Mouse (Mus musculus): ENCODE measurements around the gene Trim46.
A peak's percentile ranks its signal among the peaks of the same experiment; 100 is the strongest.

Gene Trim46

GRCm38 (mm10) chr3:89246261-89247100 lies at the start of gene Trim46:
TSS of gene Trim46 (minus strand) at chr3:89246309.
- DNase-seq (ENCODE audit: low spot score in 2 of 2) = peak; percentile 88 to 89

GRCm38 (mm10) chr3:89295685-89296230 lies 49.6 kb upstream of the Trim46 start:
- no peak for DNase-seq (ENCODE audit: low spot score in 2 of 2)

GRCm38 (mm10) chr3:89294195-89294594 lies 48.1 kb upstream of the Trim46 start:
- no peak for DNase-seq (ENCODE audit: low spot score in 2 of 2)

GRCm38 (mm10) chr3:89293247-89293918 lies 47.3 kb upstream of the Trim46 start:
- no peak for DNase-seq (ENCODE audit: low spot score in 2 of 2)

GRCm38 (mm10) chr3:89292303-89292702 lies 46.2 kb upstream of the Trim46 start:
- no peak for DNase-seq (ENCODE audit: low spot score in 2 of 2)

GRCm38 (mm10) chr3:89291874-89292273 lies 45.8 kb upstream of the Trim46 start:
- DNase-seq (ENCODE audit: low spot score in 2 of 2) = no peak

- no peak for DNase-seq (ENCODE audit: low spot score in 2 of 2)
These were observed 42.4 kb upstream of the Trim46 start for GRCm38 (mm10) chr3:89288503-89288928.

GRCm38 (mm10) chr3:89287286-89287685 lies 41.2 kb upstream of the Trim46 start:
- no peak for DNase-seq (ENCODE audit: low spot score in 2 of 2)

- no peak for DNase-seq (ENCODE audit: low spot score in 2 of 2)
These were observed 39.4 kb upstream of the Trim46 start for GRCm38 (mm10) chr3:89285526-89285925.

- DNase-seq (ENCODE audit: low spot score in 2 of 2) = no peak
These were observed 38.2 kb upstream of the Trim46 start for GRCm38 (mm10) chr3:89284261-89284660.

GRCm38 (mm10) chr3:89282291-89282643 lies 36.2 kb upstream of the Trim46 start:
- no peak for DNase-seq (ENCODE audit: low spot score in 2 of 2)

GRCm38 (mm10) chr3:89281579-89282290 lies 35.6 kb upstream of the Trim46 start:
- DNase-seq (ENCODE audit: low spot score in 2 of 2) = peak in 1 of 2 experiments; percentile 79

- peak in 1 of 2 experiments; percentile 28 for DNase-seq (ENCODE audit: low spot score in 2 of 2)
These were observed 34.8 kb upstream of the Trim46 start, which contains the start of gene Efna1 for GRCm38 (mm10) chr3:89280606-89281511. TSS of gene Efna1 (minus strand) at chr3:89281142.

GRCm38 (mm10) chr3:89280050-89280605 lies 34.0 kb upstream of the Trim46 start:
- DNase-seq (ENCODE audit: low spot score in 2 of 2) = no peak

GRCm38 (mm10) chr3:89279153-89279890 lies 33.2 kb upstream of the Trim46 start:
- peak in 1 of 2 experiments; percentile 60 for DNase-seq (ENCODE audit: low spot score in 2 of 2)

- DNase-seq (ENCODE audit: low spot score in 2 of 2) = no peak
These were observed 32.5 kb upstream of the Trim46 start for GRCm38 (mm10) chr3:89278643-89279042.

- DNase-seq (ENCODE audit: low spot score in 2 of 2) = no peak
These were observed 32.0 kb upstream of the Trim46 start for GRCm38 (mm10) chr3:89278107-89278506.

GRCm38 (mm10) chr3:89277281-89278021 lies 31.3 kb upstream of the Trim46 start:
- DNase-seq (ENCODE audit: low spot score in 2 of 2) = no peak

- DNase-seq (ENCODE audit: low spot score in 2 of 2) = no peak
These were observed 30.0 kb upstream of the Trim46 start for GRCm38 (mm10) chr3:89276061-89276460.
